Mouse (Mus musculus): Measurements from ENCODE around the gene Atp5f1.

DNA sequence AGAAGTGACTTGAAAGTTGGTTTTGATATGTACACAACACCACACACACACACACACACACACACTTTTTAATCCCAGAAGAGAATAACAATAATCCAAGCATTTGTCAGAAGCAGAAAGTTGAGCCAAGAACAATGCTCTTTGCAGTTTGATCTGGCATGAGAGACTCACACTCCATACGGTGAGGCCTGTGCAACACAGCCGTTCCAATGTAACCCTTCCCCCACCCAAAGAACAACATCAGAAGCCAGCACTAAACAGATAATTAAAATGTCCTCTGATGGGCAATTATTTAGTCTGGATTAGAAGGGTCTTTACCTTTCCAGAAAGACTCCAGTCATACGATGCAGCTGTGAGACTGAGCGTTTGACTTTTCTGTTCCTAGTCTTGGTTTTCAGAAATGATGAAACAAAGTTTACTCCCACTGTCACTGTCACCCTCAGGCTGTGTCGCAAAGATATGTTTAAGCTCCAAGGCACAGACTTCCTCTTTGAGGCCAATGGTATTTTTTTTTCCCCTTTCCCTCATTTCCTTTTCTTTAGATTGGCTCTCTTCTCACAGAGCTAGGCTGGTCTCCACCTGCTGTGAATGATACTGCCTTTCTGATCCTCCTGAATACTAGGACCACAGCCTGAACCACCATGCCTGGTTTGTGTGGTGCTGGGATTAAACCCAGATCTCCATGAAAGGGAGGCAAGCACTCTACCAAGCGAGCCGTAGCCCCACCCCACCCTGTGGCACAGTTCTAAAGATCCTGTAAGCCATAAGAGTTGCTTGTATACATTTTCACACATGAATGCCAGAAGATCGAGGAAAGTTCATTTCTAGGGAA, 27.4 kb downstream of the Atp5f1 start, which contains the start of gene I830077J02Rik:
- no peak for TF ChIP-seq CTCF (IDR thresholded peaks at IDR 0.05; ENCODE audit: borderline replicate concordance, extremely low read depth, insufficient read depth, insufficient read length)
- no peak for TF ChIP-seq POLR2A (IDR thresholded peaks at IDR 0.05; ENCODE audit: borderline replicate concordance, extremely low read depth, insufficient read depth, insufficient read length, poor library complexity, severe bottlenecking)
